Mouse (Mus musculus) natural killer cell, adult 2 months (primary cell): ENCODE measurements at regions not wholly inside any gene's neighbourhood (a gene's known extent, or its start where the extent isn't known, plus 50 kb on each side); places are given as distances from the start of the nearest gene placed in this dataset.
A peak's percentile ranks its signal among the peaks of the same experiment; 100 is the strongest.

Experiments used
- DNase-seq, 2 experiments: peaks; one replicate each; pipeline ENCODE4 v3.0.0; 2022; ENCODE audit warnings: low spot score in 2 of 2

DNA sequence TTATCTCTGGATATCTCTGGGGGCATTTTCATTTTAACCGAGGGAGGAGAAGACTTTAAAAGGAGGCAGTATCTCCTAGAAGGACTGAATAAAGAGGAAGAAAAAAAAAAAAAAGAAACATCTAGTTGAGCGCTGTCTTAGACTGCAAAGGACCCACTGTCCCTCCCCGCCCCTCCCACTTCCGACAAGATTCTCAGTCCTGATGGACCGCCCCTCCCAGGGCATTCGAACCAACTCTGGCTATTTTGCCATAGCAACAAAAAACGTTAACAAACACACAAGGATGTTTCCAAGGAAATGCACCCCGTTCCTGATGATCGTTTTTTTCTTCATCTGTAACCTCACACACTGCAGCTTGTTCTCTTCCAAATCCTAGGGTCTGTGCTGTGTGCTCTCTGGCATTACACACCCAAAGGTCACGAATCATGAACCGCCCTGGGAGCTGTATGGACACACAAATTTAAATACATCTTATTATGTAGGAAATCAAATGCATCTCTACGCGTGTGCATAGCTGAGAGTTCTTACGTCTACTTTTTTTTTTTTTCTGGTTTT, 75.8 kb downstream of the Rnd3 start:
- no peak for DNase-seq

GRCm38 (mm10) chr2:51072346-51072885, 76.5 kb downstream of the Rnd3 start:
- DNase-seq = no peak

GRCm38 (mm10) chr2:51070902-51071301, 78.0 kb downstream of the Rnd3 start:
- DNase-seq = no peak

DNA sequence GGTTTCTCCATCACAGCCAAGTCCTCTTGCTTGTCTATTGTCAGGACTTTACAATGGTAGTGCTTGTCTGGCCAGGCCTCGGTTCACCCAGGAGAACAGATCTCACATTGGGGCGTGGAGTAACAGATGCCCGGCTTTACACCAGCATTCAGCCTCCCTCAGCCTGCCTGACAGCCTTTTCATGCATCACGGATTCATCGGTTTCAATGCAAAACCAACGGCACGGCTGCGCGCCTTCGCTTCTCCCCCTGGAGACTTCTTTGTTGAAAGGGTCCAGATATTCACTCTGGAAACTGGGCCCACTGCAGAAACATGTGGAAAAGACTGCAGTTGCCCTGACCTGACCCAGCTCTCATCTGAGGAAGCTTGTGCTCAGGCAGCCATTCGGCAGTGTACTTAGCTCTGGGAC, 82.5 kb downstream of the Rnd3 start:
- no peak for DNase-seq

DNA sequence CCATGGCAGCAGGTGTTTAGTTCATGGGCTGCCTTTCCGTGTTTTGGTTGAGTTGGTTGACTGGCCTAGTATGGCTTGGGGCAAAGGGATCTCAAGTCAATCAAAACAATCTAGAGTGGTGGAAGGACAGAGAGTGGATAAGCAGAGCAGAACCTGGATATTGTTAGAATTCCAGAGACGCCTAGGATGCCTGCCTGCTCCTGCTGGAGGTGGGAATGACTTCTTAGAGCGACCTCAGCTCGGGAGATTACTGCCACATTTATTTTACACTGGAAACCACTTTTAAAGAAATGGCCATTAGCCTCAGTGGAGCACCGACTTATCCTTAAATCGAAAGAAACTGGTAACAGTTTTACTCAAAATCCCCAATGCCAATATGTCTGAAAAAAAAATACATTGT, 83.1 kb downstream of the Rnd3 start:
- DNase-seq = no peak

DNA sequence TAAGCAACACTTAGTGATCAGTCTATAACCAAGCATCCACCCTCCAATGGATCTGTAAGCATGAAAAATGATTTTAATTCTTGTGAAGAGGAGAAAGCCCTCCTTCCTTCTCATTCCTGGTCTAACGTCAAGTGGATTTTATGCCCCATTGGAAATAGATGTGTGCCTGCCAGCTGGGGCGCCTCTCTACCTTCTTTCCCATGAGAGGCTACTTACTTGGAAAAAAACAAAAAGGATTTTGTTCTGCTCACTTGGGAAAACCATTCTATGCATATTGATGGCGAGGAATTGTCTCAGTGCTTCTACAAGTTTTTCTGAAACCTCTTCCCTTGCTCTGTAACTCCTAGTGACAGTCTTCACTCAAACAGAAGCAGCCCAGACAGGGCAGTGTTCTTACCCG, 84.1 kb downstream of the Rnd3 start:
- no peak for DNase-seq

DNA sequence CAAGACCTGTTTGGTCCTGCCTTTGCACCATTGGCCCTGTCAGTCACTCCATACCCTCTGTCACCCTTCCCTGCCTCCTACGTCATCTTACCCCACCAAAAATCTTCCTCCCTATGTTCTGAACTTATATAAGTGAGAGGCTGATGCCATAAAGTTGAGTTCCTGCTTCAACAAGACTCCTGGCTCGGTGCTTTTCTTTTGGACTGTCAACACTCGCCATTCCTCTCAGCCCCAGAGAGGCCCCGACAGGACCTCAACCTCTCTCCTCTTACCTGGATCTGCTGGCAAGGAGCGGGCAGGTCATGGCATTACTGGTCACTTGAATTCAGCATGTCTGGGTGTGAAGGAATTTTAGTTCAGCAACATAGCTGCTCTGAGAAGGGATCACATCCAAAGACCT, 86.9 kb downstream of the Rnd3 start:
- no peak for DNase-seq

DNA sequence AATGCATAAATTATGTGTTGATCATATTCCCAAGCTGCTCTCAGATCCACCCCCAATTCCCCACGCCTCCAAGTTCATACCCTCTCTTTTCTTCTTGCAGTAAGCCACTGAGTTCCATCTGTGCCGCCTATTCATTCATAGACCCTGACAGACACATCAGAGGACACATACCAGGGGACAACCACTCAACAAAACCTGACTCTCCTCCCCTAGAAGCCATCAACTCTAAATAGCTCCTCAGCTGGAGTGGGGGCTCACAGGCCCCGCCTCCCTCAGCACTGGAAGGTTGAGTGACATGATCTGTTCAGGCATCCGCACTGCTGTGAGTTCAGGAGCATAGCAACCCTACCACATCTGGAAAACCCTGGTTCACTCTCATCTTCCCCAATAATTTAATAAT, 90.8 kb downstream of the Rnd3 start:
- no peak for DNase-seq

DNA sequence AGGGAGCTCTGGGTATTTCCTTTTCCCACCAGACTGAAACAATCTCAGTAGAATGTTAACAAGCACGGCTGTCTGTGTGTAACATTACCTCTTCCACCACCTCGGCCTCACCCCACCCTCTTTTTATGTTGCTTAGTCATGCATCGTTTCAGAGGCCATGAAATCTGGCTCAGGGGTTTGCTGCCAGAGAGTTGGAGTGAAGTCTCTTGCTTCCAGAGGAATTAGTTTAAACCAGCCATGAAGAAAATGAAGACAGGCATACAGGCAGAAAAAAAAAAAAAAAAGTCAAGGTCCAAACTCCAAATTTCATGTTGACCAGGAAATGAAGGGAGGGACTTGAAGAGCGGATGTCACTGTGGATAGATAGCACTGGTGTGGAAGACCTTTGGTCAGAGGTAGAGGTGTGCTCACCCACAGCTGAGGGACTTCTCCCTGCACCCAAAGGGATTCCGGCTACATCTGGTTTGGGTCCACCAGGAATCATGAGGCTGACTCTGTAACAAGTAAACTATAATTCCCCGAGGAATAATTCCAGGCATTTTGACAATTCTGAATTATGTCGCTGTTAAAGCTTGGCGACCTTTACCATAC, 92.7 kb downstream of the Rnd3 start:
- no peak for DNase-seq

- no peak for DNase-seq
Observed at GRCm38 (mm10) chr2:51055339-51055738, 93.6 kb downstream of the Rnd3 start.

DNA sequence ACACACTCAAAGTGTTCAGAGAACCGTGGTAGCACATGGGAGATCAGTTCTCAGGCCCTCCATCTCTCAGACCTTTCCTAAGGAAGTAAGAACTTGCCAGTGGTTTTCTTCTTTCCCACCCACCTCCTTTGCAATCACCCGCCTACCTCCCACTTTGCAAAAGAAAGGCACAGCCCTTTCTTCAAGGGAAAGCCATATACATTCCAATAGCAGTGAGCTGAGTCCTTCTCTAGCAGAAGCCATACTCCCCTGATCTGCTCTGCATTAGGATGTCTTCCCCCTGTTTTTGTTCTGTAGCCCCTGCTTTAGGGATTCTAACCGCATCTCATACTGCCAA, 99.1 kb downstream of the Rnd3 start:
- DNase-seq = no peak

GRCm38 (mm10) chr2:51049101-51049833, 99.6 kb downstream of the Rnd3 start:
- DNase-seq = no peak

DNA sequence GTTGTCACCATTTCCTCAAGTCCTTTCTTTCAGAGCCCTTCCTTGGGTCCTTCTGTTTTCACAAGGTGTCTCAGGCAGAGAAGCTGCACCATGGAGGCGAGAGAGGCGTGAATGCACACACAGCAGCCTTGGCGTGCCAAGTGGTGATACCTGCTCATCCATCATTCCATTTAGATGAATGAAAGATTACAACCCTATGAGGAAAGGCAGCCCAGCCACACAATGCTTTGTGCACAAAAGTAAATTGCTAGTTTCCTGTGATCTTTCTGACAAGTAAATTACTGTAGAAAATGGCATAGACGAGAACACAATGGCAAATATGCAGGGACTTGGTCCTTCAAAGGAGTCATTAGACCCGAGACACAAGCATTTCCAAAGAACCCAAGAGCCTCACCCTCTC, 101.4 kb downstream of the Rnd3 start:
- no peak for DNase-seq

GRCm38 (mm10) chr2:51045626-51046025, 103.3 kb downstream of the Rnd3 start:
- no peak for DNase-seq

DNA sequence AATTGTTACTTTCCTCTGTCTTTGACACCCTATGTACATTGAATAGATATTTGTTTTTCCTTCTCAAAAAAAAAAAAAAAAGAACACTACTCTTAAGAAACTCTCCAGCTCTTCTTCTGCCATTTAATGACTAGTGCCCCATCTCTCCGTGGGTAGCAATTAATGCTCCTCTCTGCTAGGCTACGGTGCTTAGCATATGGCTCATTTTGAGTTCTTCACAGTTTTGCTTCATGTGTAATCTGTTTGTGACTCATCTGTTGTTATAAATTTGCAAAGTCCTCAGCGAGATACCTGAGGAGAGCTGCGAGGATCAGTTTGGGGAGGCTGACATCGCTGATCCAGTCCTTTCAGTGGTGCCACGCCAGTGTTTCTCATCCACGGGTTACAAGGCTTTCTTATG, 107.8 kb downstream of the Rnd3 start:
- no peak for DNase-seq

GRCm38 (mm10) chr2:51038685-51039084, 110.2 kb downstream of the Rnd3 start:
- peak in 1 of 2 experiments; percentile 7 for DNase-seq

- DNase-seq = no peak
Observed at GRCm38 (mm10) chr2:51036995-51037394, 111.9 kb downstream of the Rnd3 start.

DNA sequence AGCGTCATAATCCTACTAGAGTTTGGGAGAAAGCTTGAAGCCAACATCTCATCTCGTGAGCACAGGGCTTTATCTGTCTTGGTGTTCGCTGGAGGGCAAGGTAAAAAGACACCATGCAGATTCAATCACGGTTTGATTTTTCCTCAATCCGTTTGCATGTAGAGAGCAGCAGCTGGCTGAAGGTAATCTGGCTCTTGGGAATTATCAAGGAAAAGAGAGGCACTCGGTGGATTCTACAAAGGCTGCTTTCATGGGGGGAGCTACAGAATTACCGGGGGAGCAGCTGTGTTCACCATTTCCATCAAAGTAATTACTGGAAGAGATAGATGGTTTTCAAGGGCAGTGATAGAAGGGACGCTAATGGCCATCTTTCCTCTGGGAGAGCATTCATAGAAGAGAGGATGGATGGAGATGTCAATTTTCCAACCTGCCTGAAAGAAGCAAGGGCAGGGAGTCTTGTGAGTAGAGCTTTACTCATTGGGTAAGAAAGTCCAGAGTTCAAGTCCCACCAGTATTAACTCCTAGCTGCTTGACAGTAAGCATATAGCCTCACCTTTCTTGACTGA, 112.6 kb downstream of the Rnd3 start:
- no peak for DNase-seq

GRCm38 (mm10) chr2:51033881-51034280, 115.0 kb downstream of the Rnd3 start:
- no peak for DNase-seq

GRCm38 (mm10) chr2:51022479-51022878, 126.4 kb downstream of the Rnd3 start:
- no peak for DNase-seq

- no peak for DNase-seq
Observed at GRCm38 (mm10) chr2:51016129-51016402, 132.8 kb downstream of the Rnd3 start.

GRCm38 (mm10) chr2:51015360-51016128, 133.4 kb downstream of the Rnd3 start:
- DNase-seq = no peak
